Mouse (Mus musculus): Measurements from ENCODE around the gene Pdgfa. TPM values are rescaled to one million over a fixed set of nuclear protein-coding genes. Genes with fewer than 3 reads are reported as not detected.

Gene Pdgfa
- polyA plus RNA-seq, 1 experiment, result 56.4 TPM

DNA sequence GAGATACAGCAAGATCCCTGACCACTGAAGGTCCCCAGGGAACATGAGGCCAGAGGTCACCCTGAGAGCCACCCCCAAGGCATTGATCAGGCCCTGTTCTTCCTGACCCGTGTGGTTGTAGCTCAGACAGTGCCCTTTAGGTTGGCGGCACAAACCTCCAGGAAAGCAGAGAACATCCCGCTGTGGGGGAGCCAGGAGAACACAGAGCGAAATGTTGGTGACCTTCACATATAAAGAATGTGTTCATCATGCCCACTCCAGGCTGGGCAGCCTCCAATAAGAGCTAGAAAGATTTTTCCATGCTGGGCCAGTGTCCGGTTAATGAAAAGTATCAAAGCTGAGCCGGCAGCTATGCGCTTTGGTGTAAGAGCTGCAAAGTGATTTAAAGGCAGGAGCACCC is 43.2 kb downstream of the Pdgfa start:
- H3K79me3 ChIP-seq (ENCODE audit: low read depth), result no peaks in the 10 kb centered on the region
- H3K27me3 ChIP-seq (ENCODE audit: control insufficient read depth, insufficient read depth, insufficient read length), result no peaks in the 10 kb centered on the region
- no peak for TF ChIP-seq MAX (IDR thresholded peaks at IDR 0.05)
- no peak for TF ChIP-seq CEBPB (IDR thresholded peaks at IDR 0.05; ENCODE audit: low read depth)
- no peaks in the 10 kb centered on the region for H3K79me2 ChIP-seq (ENCODE audit: control insufficient read depth, insufficient read depth)
- no peak overlapping the region for H3K4me3 ChIP-seq (ENCODE audit: insufficient read depth, poor library complexity, severe bottlenecking)
- H3ac ChIP-seq (ENCODE audit: control insufficient read depth, insufficient read length, low read depth), result no peak overlapping the region
- no peaks in the 10 kb centered on the region for H3K36me3 ChIP-seq (ENCODE audit: control insufficient read depth, insufficient read depth)

GRCm38 (mm10) chr5:138952969-138953368 is 44.2 kb downstream of the Pdgfa start:
- Histone ChIP-seq H3ac (ENCODE audit: control insufficient read depth, insufficient read length, low read depth) (no peak overlapping the region), H3K27me3 (ENCODE audit: control insufficient read depth, insufficient read depth, insufficient read length) (no peaks in the 10 kb centered on the region), H3K36me3 (ENCODE audit: control insufficient read depth, insufficient read depth) (no peaks in the 10 kb centered on the region), H3K4me3 (ENCODE audit: insufficient read depth, poor library complexity, severe bottlenecking) (no peak overlapping the region), H3K79me3 (ENCODE audit: low read depth) (no peaks in the 10 kb centered on the region), H3K79me2 (ENCODE audit: control insufficient read depth, insufficient read depth) (no peaks in the 10 kb centered on the region)
- no peak for TF ChIP-seq USF1 (IDR thresholded peaks at IDR 0.05; ENCODE audit: low read depth)

- H3K79me3 ChIP-seq (ENCODE audit: low read depth), result no peaks in the 10 kb centered on the region
- H3K4me3 ChIP-seq (ENCODE audit: insufficient read depth, poor library complexity, severe bottlenecking), result no peak overlapping the region
- no peaks in the 10 kb centered on the region for H3K79me2 ChIP-seq (ENCODE audit: control insufficient read depth, insufficient read depth)
- H3K36me3 ChIP-seq (ENCODE audit: control insufficient read depth, insufficient read depth), result no peaks in the 10 kb centered on the region
- no peak for TF ChIP-seq FOSL1 (IDR thresholded peaks at IDR 0.05; ENCODE audit: insufficient read depth, low read length, poor library complexity, severe bottlenecking)
- no peak for TF ChIP-seq MYOD1 (IDR thresholded peaks at IDR 0.05; ENCODE audit: control insufficient read depth, insufficient read length, low read depth)
- no peak for TF ChIP-seq MYOG (IDR thresholded peaks at IDR 0.05; ENCODE audit: control insufficient read depth, extremely low read depth, insufficient read length)
- no peak for TF ChIP-seq MAX (IDR thresholded peaks at IDR 0.05)
- no peak for TF ChIP-seq USF1 (IDR thresholded peaks at IDR 0.05; ENCODE audit: low read depth)
- TF ChIP-seq CTCF (IDR thresholded peaks at IDR 0.05; ENCODE audit: control insufficient read depth, insufficient read depth, insufficient read length), result no peak
- TF ChIP-seq CEBPB (IDR thresholded peaks at IDR 0.05; ENCODE audit: low read depth), result no peak
- no peaks in the 10 kb centered on the region for H3K27me3 ChIP-seq (ENCODE audit: control insufficient read depth, insufficient read depth, insufficient read length)
- no peak overlapping the region for H3ac ChIP-seq (ENCODE audit: control insufficient read depth, insufficient read length, low read depth)
Observed at GRCm38 (mm10) chr5:138951305-138951704, 45.9 kb downstream of the Pdgfa start.

DNA sequence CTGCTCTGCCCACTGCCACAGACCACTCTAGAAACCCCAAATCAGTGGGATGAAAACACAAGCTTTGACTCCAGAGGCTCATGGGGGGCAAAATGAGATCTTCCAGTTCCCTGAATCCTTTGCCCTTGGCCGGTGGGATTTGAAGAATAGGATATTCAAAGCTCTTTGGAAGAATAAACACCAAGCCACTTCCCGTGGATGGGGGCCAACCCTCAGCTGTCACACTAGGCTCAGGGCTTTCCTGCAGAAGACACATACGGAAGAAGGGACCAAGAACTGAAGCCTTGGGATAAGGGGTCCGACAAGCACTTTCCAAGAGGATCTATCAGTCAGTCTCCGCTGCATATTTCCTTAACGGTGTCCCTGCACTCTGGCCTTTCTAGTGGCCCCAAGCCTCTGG is 48.0 kb downstream of the Pdgfa start:
- Histone ChIP-seq H3K4me3 (ENCODE audit: insufficient read depth, poor library complexity, severe bottlenecking) (no peak overlapping the region), H3K36me3 (ENCODE audit: control insufficient read depth, insufficient read depth) (no peaks in the 10 kb centered on the region), H3K79me3 (ENCODE audit: low read depth) (no peaks in the 10 kb centered on the region), H3K79me2 (ENCODE audit: control insufficient read depth, insufficient read depth) (no peaks in the 10 kb centered on the region), H3K27me3 (ENCODE audit: control insufficient read depth, insufficient read depth, insufficient read length) (no peaks in the 10 kb centered on the region), H3ac (ENCODE audit: control insufficient read depth, insufficient read length, low read depth) (no peak overlapping the region)
- TF ChIP-seq CEBPB (IDR thresholded peaks at IDR 0.05; ENCODE audit: low read depth) (no peak), MYOD1 (IDR thresholded peaks at IDR 0.05; ENCODE audit: control insufficient read depth, insufficient read length, low read depth) (no peak)

GRCm38 (mm10) chr5:138948031-138948980 is 48.9 kb downstream of the Pdgfa start:
- TF ChIP-seq MYOD1 (IDR thresholded peaks at IDR 0.05; ENCODE audit: control insufficient read depth, insufficient read length, low read depth) (no peak), FOSL1 (IDR thresholded peaks at IDR 0.05; ENCODE audit: insufficient read depth, low read length, poor library complexity, severe bottlenecking) (no peak), CEBPB (IDR thresholded peaks at IDR 0.05; ENCODE audit: low read depth) (no peak), MAX (IDR thresholded peaks at IDR 0.05) (no peak), MYOG (IDR thresholded peaks at IDR 0.05; ENCODE audit: control insufficient read depth, extremely low read depth, insufficient read length) (no peak), CTCF (IDR thresholded peaks at IDR 0.05; ENCODE audit: control insufficient read depth, insufficient read depth, insufficient read length) (no peak)
- Histone ChIP-seq H3K79me2 (ENCODE audit: control insufficient read depth, insufficient read depth) (no peaks in the 10 kb centered on the region), H3K4me3 (ENCODE audit: insufficient read depth, poor library complexity, severe bottlenecking) (no peak overlapping the region), H3K79me3 (ENCODE audit: low read depth) (no peaks in the 10 kb centered on the region), H3ac (ENCODE audit: control insufficient read depth, insufficient read length, low read depth) (no peak overlapping the region), H3K36me3 (ENCODE audit: control insufficient read depth, insufficient read depth) (no peaks in the 10 kb centered on the region), H3K27me3 (ENCODE audit: control insufficient read depth, insufficient read depth, insufficient read length) (no peaks in the 10 kb centered on the region)

DNA sequence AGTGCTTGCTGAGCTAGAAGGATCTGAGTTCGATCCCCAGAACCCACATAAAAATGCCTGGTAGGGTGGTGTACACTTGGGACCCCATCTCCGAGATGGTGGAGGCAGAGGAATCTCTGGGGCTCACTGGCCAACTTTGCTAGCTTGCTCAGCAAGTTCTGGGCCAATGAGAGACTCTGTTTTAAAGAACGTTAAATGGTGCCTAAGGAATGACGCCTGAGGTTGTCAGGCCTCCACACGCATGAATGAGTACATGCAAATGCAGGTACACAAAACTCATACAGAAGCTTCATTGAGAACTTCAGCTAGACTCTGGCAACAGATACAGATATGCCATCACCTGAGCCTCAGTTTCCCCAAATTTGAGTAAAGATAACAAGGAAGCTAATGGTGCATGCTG is 49.7 kb downstream of the Pdgfa start:
- H3ac ChIP-seq (ENCODE audit: control insufficient read depth, insufficient read length, low read depth), result no peak overlapping the region
- no peaks in the 10 kb centered on the region for H3K79me2 ChIP-seq (ENCODE audit: control insufficient read depth, insufficient read depth)
- no peaks in the 10 kb centered on the region for H3K36me3 ChIP-seq (ENCODE audit: control insufficient read depth, insufficient read depth)
- H3K79me3 ChIP-seq (ENCODE audit: low read depth), result no peaks in the 10 kb centered on the region
- no peak overlapping the region for H3K4me3 ChIP-seq (ENCODE audit: insufficient read depth, poor library complexity, severe bottlenecking)
- no peaks in the 10 kb centered on the region for H3K27me3 ChIP-seq (ENCODE audit: control insufficient read depth, insufficient read depth, insufficient read length)
- TF ChIP-seq MAX (IDR thresholded peaks at IDR 0.05), result no peak
- TF ChIP-seq FOSL1 (IDR thresholded peaks at IDR 0.05; ENCODE audit: insufficient read depth, low read length, poor library complexity, severe bottlenecking), result no peak
- TF ChIP-seq CTCF (IDR thresholded peaks at IDR 0.05; ENCODE audit: control insufficient read depth, insufficient read depth, insufficient read length), result no peak
- TF ChIP-seq CEBPB (IDR thresholded peaks at IDR 0.05; ENCODE audit: low read depth), result no peak
- no peak for TF ChIP-seq USF1 (IDR thresholded peaks at IDR 0.05; ENCODE audit: low read depth)
- TF ChIP-seq MYOG (IDR thresholded peaks at IDR 0.05; ENCODE audit: control insufficient read depth, extremely low read depth, insufficient read length), result no peak
- no peak for TF ChIP-seq MYOD1 (IDR thresholded peaks at IDR 0.05; ENCODE audit: control insufficient read depth, insufficient read length, low read depth)

Data from C2C12 (cell line).